Mouse (Mus musculus): ENCODE data around the gene Ccdc151. TPM values are rescaled to one million over a fixed set of nuclear protein-coding genes. Genes with fewer than 3 reads are reported as not detected.

Ccdc151 gene
- polyA plus RNA-seq, 1 experiment: 6.7 TPM

GRCm38 (mm10) chr9:21992227-21992626 is 10.2 kb downstream of the Ccdc151 start:
- TF ChIP-seq POLR2A (IDR thresholded peaks at IDR 0.05; ENCODE audit: borderline replicate concordance, extremely low read depth, insufficient read depth, insufficient read length, poor library complexity, severe bottlenecking) (no peak), CTCF (IDR thresholded peaks at IDR 0.05; ENCODE audit: borderline replicate concordance, extremely low read depth, insufficient read depth, insufficient read length) (no peak)

DNA sequence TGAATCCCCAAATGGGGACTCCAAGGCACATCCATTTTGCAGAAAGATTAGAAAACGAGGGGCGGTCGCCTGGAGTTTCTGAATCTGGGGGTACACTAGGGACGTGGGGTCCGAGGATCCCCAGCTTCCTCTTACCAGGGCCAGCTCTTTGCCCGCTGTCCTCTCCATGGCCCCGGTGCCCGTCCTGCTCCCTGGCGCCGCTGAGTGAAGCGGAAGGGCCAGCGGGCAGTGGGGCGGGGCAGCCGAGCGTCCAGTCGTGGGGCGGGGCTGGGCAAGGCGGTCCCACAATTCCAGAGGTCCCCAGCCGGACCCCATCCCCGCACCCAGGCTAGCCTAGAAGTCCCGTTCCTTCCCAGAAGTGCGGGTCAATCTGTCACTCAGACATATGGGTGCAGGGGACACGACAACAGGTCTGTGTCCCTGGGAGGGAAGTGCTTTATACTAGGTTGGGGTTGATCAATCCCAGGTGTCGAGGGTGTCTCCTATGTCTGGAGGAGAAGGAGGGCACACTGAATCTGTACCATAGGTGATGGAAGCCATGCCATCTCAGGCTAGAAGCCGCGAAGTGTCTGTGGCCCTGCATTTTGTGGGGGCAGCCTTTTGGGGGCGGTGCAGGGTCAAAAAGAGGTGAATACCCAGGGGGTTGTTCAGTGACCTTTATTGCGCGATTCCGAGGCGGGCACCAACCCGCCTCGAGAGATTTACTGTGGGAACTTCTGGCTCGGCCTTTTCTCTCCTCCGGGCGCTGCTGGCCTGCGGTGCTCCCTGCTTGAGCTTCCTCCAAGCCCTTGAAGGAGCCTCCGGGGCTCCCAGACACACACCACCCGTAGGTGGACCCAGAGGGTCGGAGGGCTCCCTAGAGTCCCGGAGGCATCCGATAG is 13.0 kb downstream of the Ccdc151 start, which contains the start of gene Rgl3:
Rgl3 (minus strand) TSS at position 217 of the 881 bp plus-strand sequence.
- no peak for TF ChIP-seq CTCF (IDR thresholded peaks at IDR 0.05; ENCODE audit: borderline replicate concordance, extremely low read depth, insufficient read depth, insufficient read length)
- DNase-seq (ENCODE audit: low read depth): no peak

More at GRCm38 (mm10) chr9:21992227-21992626, 10.2 kb downstream of the Ccdc151 start:
- DNase-seq (ENCODE audit: low read depth): no peak

GRCm38 (mm10) chr9:21988421-21989101 is 13.9 kb downstream of the Ccdc151 start:
- no peak for DNase-seq (ENCODE audit: low read depth)

GRCm38 (mm10) chr9:21987592-21988342 is 14.7 kb downstream of the Ccdc151 start:
- TF ChIP-seq CTCF (IDR thresholded peaks at IDR 0.05; ENCODE audit: borderline replicate concordance, extremely low read depth, insufficient read depth, insufficient read length) (no peak), POLR2A (IDR thresholded peaks at IDR 0.05; ENCODE audit: borderline replicate concordance, extremely low read depth, insufficient read depth, insufficient read length, poor library complexity, severe bottlenecking) (no peak)
- no peak for DNase-seq (ENCODE audit: low read depth)

More at GRCm38 (mm10) chr9:21988421-21989101, 13.9 kb downstream of the Ccdc151 start:
- TF ChIP-seq POLR2A (IDR thresholded peaks at IDR 0.05; ENCODE audit: borderline replicate concordance, extremely low read depth, insufficient read depth, insufficient read length, poor library complexity, severe bottlenecking) (no peak), CTCF (IDR thresholded peaks at IDR 0.05; ENCODE audit: borderline replicate concordance, extremely low read depth, insufficient read depth, insufficient read length) (no peak)

DNA sequence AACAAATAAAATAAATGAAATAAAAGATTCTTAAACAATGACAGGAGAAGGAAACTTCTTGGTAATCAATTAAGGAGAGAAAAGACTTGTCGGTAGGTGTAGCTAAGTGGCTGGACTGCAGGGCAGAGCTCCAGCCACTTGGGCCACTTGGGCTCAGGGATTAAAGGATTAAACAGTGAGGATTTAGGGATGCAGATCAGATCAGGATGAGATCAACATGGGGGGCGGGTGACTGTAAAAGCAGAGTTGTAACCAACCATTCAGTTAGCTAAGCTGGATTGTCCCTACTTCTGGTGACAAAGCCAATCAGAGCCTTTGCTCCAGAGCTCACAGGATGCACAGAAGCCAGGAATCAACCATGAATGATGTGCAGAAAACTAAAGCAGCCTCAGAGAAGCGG is 18.5 kb downstream of the Ccdc151 start:
- TF ChIP-seq POLR2A (IDR thresholded peaks at IDR 0.05; ENCODE audit: borderline replicate concordance, extremely low read depth, insufficient read depth, insufficient read length, poor library complexity, severe bottlenecking) (no peak), CTCF (IDR thresholded peaks at IDR 0.05; ENCODE audit: borderline replicate concordance, extremely low read depth, insufficient read depth, insufficient read length) (no peak)
- peak; percentile 34 for DNase-seq (ENCODE audit: low read depth)

DNA sequence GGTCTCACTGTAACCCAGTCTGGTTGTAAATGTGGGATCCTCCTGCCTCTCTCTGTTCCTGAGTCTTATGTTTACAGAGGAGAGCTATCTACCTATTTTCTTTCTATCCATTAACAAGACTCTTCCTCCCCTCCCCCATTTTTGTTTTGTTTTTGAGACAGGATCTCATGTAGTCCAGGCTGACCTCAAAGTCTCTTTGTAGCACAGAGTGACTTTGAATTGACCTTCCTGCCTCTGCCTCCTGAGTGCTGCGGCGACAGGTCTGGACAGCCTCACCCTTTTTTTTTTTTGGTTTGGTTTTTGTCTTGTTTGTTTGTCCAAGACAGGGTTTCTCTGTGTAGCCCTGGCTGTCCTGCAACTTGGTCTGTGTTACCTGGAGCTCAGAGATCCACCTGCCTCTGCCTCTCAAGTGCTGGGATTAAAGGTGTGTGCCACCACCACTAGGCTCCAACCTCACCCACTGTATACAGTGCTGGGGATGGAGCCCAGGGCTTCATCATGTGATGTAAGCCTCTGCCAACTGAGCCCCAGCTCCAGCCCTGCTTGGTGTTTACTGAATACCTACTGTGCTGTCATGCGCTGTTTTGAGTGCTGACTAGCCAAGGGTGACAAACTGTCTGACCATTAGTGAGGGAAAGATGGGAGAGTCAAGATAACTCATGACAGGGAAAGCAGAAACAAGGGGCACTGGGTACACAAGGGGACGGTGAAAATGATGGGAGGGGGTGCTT is 23.9 kb downstream of the Ccdc151 start:
- TF ChIP-seq CTCF (IDR thresholded peaks at IDR 0.05; ENCODE audit: borderline replicate concordance, extremely low read depth, insufficient read depth, insufficient read length) (no peak), POLR2A (IDR thresholded peaks at IDR 0.05; ENCODE audit: borderline replicate concordance, extremely low read depth, insufficient read depth, insufficient read length, poor library complexity, severe bottlenecking) (no peak)
- DNase-seq (ENCODE audit: low read depth): no peak

DNA sequence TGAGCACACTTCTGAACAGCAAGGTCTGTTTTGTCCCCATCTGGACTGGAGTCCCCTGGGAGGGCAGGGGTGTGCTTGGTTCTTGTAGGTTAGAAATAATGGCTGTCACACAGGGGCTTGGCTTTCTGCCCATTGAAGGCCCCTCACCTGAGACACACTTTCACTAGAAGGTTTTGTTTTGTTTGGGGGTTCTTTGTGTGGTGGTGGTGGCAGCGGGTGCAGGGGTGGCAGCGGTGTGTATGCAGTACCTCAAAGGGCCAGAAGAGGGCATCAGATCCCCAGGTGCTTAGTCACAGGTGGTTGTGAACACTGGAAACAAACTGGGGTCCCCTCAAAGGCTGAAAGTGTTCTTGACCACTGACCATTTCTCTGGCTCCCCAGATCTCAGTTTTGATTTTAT is 24.5 kb downstream of the Ccdc151 start:
- no peak for TF ChIP-seq POLR2A (IDR thresholded peaks at IDR 0.05; ENCODE audit: borderline replicate concordance, extremely low read depth, insufficient read depth, insufficient read length, poor library complexity, severe bottlenecking)
- TF ChIP-seq CTCF (IDR thresholded peaks at IDR 0.05; ENCODE audit: borderline replicate concordance, extremely low read depth, insufficient read depth, insufficient read length): peak; percentile 68
- no peak for DNase-seq (ENCODE audit: low read depth)

DNA sequence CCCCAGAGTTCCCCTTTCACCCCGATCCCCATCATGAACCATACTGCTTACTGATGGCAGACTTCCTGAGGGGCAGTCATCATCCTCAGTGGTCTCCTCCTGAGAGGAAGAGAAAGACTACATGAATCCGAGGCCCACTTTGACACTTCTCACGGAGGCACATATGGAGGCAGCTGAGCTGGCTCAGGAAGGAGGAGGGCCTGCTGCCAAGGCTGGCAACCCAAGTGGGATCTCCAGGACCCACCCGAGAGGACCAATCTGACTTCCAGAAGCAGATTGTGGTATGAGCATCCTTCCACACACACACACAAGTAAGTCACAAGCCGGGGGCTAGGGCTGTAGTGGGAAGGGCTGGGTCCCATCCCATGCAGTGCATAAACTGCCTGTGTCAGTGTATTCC is 25.1 kb downstream of the Ccdc151 start:
- peak; percentile 61 for DNase-seq (ENCODE audit: low read depth)
- no peak for TF ChIP-seq CTCF (IDR thresholded peaks at IDR 0.05; ENCODE audit: borderline replicate concordance, extremely low read depth, insufficient read depth, insufficient read length)

GRCm38 (mm10) chr9:21976626-21977175 is 25.7 kb downstream of the Ccdc151 start:
- TF ChIP-seq CTCF (IDR thresholded peaks at IDR 0.05; ENCODE audit: borderline replicate concordance, extremely low read depth, insufficient read depth, insufficient read length) (no peak), POLR2A (IDR thresholded peaks at IDR 0.05; ENCODE audit: borderline replicate concordance, extremely low read depth, insufficient read depth, insufficient read length, poor library complexity, severe bottlenecking) (no peak)
- DNase-seq (ENCODE audit: low read depth): peak; percentile 35

GRCm38 (mm10) chr9:21969304-21969703 is 33.1 kb downstream of the Ccdc151 start:
- TF ChIP-seq CTCF (IDR thresholded peaks at IDR 0.05; ENCODE audit: borderline replicate concordance, extremely low read depth, insufficient read depth, insufficient read length): no peak
- DNase-seq (ENCODE audit: low read depth): no peak

Data from brain, embryonic 14.5 days (tissue).